Mouse (Mus musculus) inflammation-experienced regulatory T-cells (primary cell): ENCODE results near the gene Cdca3. TPM values are rescaled to one million over a fixed set of nuclear protein-coding genes. Genes with fewer than 3 reads are reported as not detected.

ENCODE experiments used
- polyA plus RNA-seq, 2 experiments: library from polyadenylated mRNA; unstranded; fragments of 100-300 nt; shearing (Covaris generic); gene quantifications; one replicate each; pipeline ENCODE4 v1.2.1; 2017

The Cdca3 gene
- 1 to 10 TPM; 2.0 to 4.3 TPM for polyA plus RNA-seq

GRCm38 (mm10) chr6:124828868-124829798 lies at the start of gene Cdca3, which contains the start of gene Usp5:
Gene Cdca3 (plus strand): TSS chr6:124829547.
Gene Usp5 (minus strand): TSS chr6:124829484.

GRCm38 (mm10) chr6:124808358-124809012 lies 20.9 kb upstream of the Cdca3 start, which contains the start of gene Spsb2:
Gene Spsb2 (plus strand): TSS chr6:124808661.

GRCm38 (mm10) chr6:124813933-124814332 lies 15.4 kb upstream of the Cdca3 start, which contains the start of gene Tpi1:
Gene Tpi1 (minus strand): TSS chr6:124814296.

GRCm38 (mm10) chr6:124840241-124841167 lies 11.2 kb downstream of the Cdca3 start, which contains the start of gene Gnb3:
Gene Gnb3 (minus strand): TSS chr6:124840275.

GRCm38 (mm10) chr6:124856916-124857839 lies 27.8 kb downstream of the Cdca3 start, which contains the start of gene P3h3:
Gene P3h3 (minus strand): TSS chr6:124857752.

GRCm38 (mm10) chr6:124863658-124864298 lies 34.4 kb downstream of the Cdca3 start, which contains the start of gene Gpr162:
Gene Gpr162 (minus strand): TSS chr6:124863983.

Other genes starting within 250 kb of the Cdca3 start
- under 1 TPM in 1 of 2 experiments, not detected in 1; 0.30 TPM for gene C1s2, start 193.5 kb upstream of the Cdca3 start, polyA plus RNA-seq
- 10 to 100 TPM; 35.2 to 40.2 TPM for gene Lpcat3, start 166.5 kb upstream of the Cdca3 start, polyA plus RNA-seq
- gene Emg1, start 117.4 kb upstream of the Cdca3 start, polyA plus RNA-seq: 100 to 1,000 TPM; 287 to 344 TPM
- gene Phb2, start 117.2 kb upstream of the Cdca3 start, polyA plus RNA-seq: 100 to 1,000 TPM; 196 to 201 TPM
- 100 to 1,000 TPM; 320 to 496 TPM for gene Ptpn6, start 90.8 kb upstream of the Cdca3 start, polyA plus RNA-seq
- gene Grcc10, start 88.2 kb upstream of the Cdca3 start, polyA plus RNA-seq: 100 to 1,000 TPM; 440 to 464 TPM
- not detected for gene Gm45234, start 73.5 kb upstream of the Cdca3 start, polyA plus RNA-seq
- gene Atn1, start 73.0 kb upstream of the Cdca3 start, polyA plus RNA-seq: 10 to 100 TPM in 1 of 2 experiments, 1 to 10 TPM in 1; 4.2 to 14.1 TPM
- 1 to 10 TPM; 2.8 to 3.5 TPM for gene Eno2, start 59.9 kb upstream of the Cdca3 start, polyA plus RNA-seq
- 1 to 10 TPM; 1.1 to 1.6 TPM for gene Lrrc23, start 49.8 kb upstream of the Cdca3 start, polyA plus RNA-seq
- 1 to 10 TPM; 4.4 to 4.5 TPM for gene Spsb2, start 20.9 kb upstream of the Cdca3 start, polyA plus RNA-seq
- gene Tpi1, start 15.3 kb upstream of the Cdca3 start, polyA plus RNA-seq: 10 to 100 TPM; 75.7 to 86.0 TPM
- 100 to 1,000 TPM in 1 of 2 experiments, 10 to 100 TPM in 1; 96.6 to 112 TPM for gene Usp5, start 63 bp upstream of the Cdca3 start, polyA plus RNA-seq
- under 1 TPM; 0.28 to 0.76 TPM for gene Gnb3, start 10.7 kb downstream of the Cdca3 start, polyA plus RNA-seq
- gene P3h3, start 28.2 kb downstream of the Cdca3 start, polyA plus RNA-seq: 1 to 10 TPM in 1 of 2 experiments, not detected in 1; 1.2 TPM
- under 1 TPM; 0.11 to 0.89 TPM for gene Gpr162, start 34.4 kb downstream of the Cdca3 start, polyA plus RNA-seq
- 100 to 1,000 TPM; 455 to 600 TPM for gene Cd4, start 58.7 kb downstream of the Cdca3 start, polyA plus RNA-seq
- 10 to 100 TPM in 1 of 2 experiments, 1 to 10 TPM in 1; 9.9 to 11.9 TPM for gene Lag3, start 82.2 kb downstream of the Cdca3 start, polyA plus RNA-seq
- 10 to 100 TPM; 35.8 to 45.4 TPM for gene Ptms, start 90.6 kb downstream of the Cdca3 start, polyA plus RNA-seq
- gene Mlf2, start 101.8 kb downstream of the Cdca3 start, polyA plus RNA-seq: 100 to 1,000 TPM; 176 to 183 TPM
- 10 to 100 TPM; 69.8 to 77.3 TPM for gene Cops7a, start 136.0 kb downstream of the Cdca3 start, polyA plus RNA-seq
- under 1 TPM in 1 of 2 experiments, not detected in 1; 0.45 TPM for gene Pianp, start 167.1 kb downstream of the Cdca3 start, polyA plus RNA-seq
- 10 to 100 TPM; 68.0 to 76.1 TPM for gene Zfp384, start 179.6 kb downstream of the Cdca3 start, polyA plus RNA-seq
- 10 to 100 TPM; 85.4 to 87.6 TPM for gene Ing4, start 210.2 kb downstream of the Cdca3 start, polyA plus RNA-seq
- 10 to 100 TPM; 20.3 to 33.0 TPM for gene Acrbp, start 220.1 kb downstream of the Cdca3 start, polyA plus RNA-seq
- gene Lpar5, start 238.4 kb downstream of the Cdca3 start, polyA plus RNA-seq: 10 to 100 TPM; 19.2 to 25.7 TPM